Mouse (Mus musculus): Measurements from ENCODE around the gene Stx2.
A peak's percentile ranks its signal among the peaks of the same experiment; 100 is the strongest.

Stx2 gene

GRCm38 (mm10) chr5:129008412-129008826 lies at the start of gene Stx2:
Gene Stx2, minus strand, starts transcription at chr5:129008574.
- no peak for TF ChIP-seq POU5F1 (IDR thresholded peaks at IDR 0.05; ENCODE audit: borderline replicate concordance, low read length)
- no peak for TF ChIP-seq CTCF (conservative IDR thresholded peaks at IDR 0.05; ENCODE audit: low read length)
- TF ChIP-seq NANOG (IDR thresholded peaks at IDR 0.05; ENCODE audit: borderline replicate concordance, low read length) = no peak
- no peaks in the 10 kb centered on the region for H3K9me3 ChIP-seq (ENCODE audit: low read length)
- peaks cover 42% of the 10 kb centered on the region for H3K4me1 ChIP-seq (replicated peaks; ENCODE audit: low read depth, low read length)
- H3K4me3 ChIP-seq (replicated peaks; ENCODE audit: low read length) = peak within 1 kb of the TSS; percentile 88
- H3K36me3 ChIP-seq (ENCODE audit: insufficient read depth, low read length) = peaks cover 19% of the 10 kb centered on the region
- H3K27me3 ChIP-seq (ENCODE audit: insufficient read depth, low read length) = no peaks in the 10 kb centered on the region; the same call in 1 of the 2 replicates

- Histone ChIP-seq H3K27me3 (ENCODE audit: insufficient read depth, low read length) (peaks cover 10% of the 10 kb centered on the region; the same call in 1 of the 2 replicates), H3K4me3 (replicated peaks; ENCODE audit: low read length) (no peak overlapping the region), H3K36me3 (ENCODE audit: insufficient read depth, low read length) (no peaks in the 10 kb centered on the region), H3K4me1 (replicated peaks; ENCODE audit: low read depth, low read length) (peaks cover 23% of the 10 kb centered on the region), H3K9me3 (ENCODE audit: low read length) (peaks cover 5% of the 10 kb centered on the region; the same call in 1 of the 2 replicates)
- TF ChIP-seq NANOG (IDR thresholded peaks at IDR 0.05; ENCODE audit: borderline replicate concordance, low read length) = no peak
- TF ChIP-seq CTCF (conservative IDR thresholded peaks at IDR 0.05; ENCODE audit: low read length) = no peak
- no peak for TF ChIP-seq POU5F1 (IDR thresholded peaks at IDR 0.05; ENCODE audit: borderline replicate concordance, low read length)
Measured at GRCm38 (mm10) chr5:129054675-129055284, 46.4 kb upstream of the Stx2 start.

- Histone ChIP-seq H3K27me3 (ENCODE audit: insufficient read depth, low read length) (peaks cover 11% of the 10 kb centered on the region; the same call in 1 of the 2 replicates), H3K9me3 (ENCODE audit: low read length) (no peaks in the 10 kb centered on the region), H3K4me1 (replicated peaks; ENCODE audit: low read depth, low read length) (peaks cover 15% of the 10 kb centered on the region), H3K4me3 (replicated peaks; ENCODE audit: low read length) (no peak overlapping the region), H3K36me3 (ENCODE audit: insufficient read depth, low read length) (no peaks in the 10 kb centered on the region)
- TF ChIP-seq CTCF (conservative IDR thresholded peaks at IDR 0.05; ENCODE audit: low read length) (no peak), NANOG (IDR thresholded peaks at IDR 0.05; ENCODE audit: borderline replicate concordance, low read length) (no peak), POU5F1 (IDR thresholded peaks at IDR 0.05; ENCODE audit: borderline replicate concordance, low read length) (no peak)
Measured at GRCm38 (mm10) chr5:129052636-129053355, 44.4 kb upstream of the Stx2 start.

GRCm38 (mm10) chr5:129051910-129052309 lies 43.5 kb upstream of the Stx2 start:
- TF ChIP-seq CTCF (conservative IDR thresholded peaks at IDR 0.05; ENCODE audit: low read length) = peak; percentile 40
- TF ChIP-seq NANOG (IDR thresholded peaks at IDR 0.05; ENCODE audit: borderline replicate concordance, low read length) = no peak
- peaks cover 8% of the 10 kb centered on the region; the same call in 1 of the 2 replicates for H3K27me3 ChIP-seq (ENCODE audit: insufficient read depth, low read length)
- H3K36me3 ChIP-seq (ENCODE audit: insufficient read depth, low read length) = no peaks in the 10 kb centered on the region
- no peaks in the 10 kb centered on the region for H3K9me3 ChIP-seq (ENCODE audit: low read length)
- H3K4me1 ChIP-seq (replicated peaks; ENCODE audit: low read depth, low read length) = peaks cover 11% of the 10 kb centered on the region
- H3K4me3 ChIP-seq (replicated peaks; ENCODE audit: low read length) = no peak overlapping the region

- H3K9me3 ChIP-seq (ENCODE audit: low read length) = no peaks in the 10 kb centered on the region
- peaks cover 13% of the 10 kb centered on the region for H3K27me3 ChIP-seq (ENCODE audit: insufficient read depth, low read length)
- peaks cover 11% of the 10 kb centered on the region for H3K4me1 ChIP-seq (replicated peaks; ENCODE audit: low read depth, low read length)
- TF ChIP-seq CTCF (conservative IDR thresholded peaks at IDR 0.05; ENCODE audit: low read length) (no peak), POU5F1 (IDR thresholded peaks at IDR 0.05; ENCODE audit: borderline replicate concordance, low read length) (no peak), NANOG (IDR thresholded peaks at IDR 0.05; ENCODE audit: borderline replicate concordance, low read length) (no peak)
- no peak overlapping the region for H3K4me3 ChIP-seq (replicated peaks; ENCODE audit: low read length)
- no peaks in the 10 kb centered on the region for H3K36me3 ChIP-seq (ENCODE audit: insufficient read depth, low read length)
Measured at GRCm38 (mm10) chr5:129049372-129049771, 41.0 kb upstream of the Stx2 start.

GRCm38 (mm10) chr5:129045641-129046580 lies 37.5 kb upstream of the Stx2 start:
- H3K9me3 ChIP-seq (ENCODE audit: low read length) = no peaks in the 10 kb centered on the region
- no peaks in the 10 kb centered on the region for H3K36me3 ChIP-seq (ENCODE audit: insufficient read depth, low read length)
- no peak overlapping the region for H3K4me3 ChIP-seq (replicated peaks; ENCODE audit: low read length)
- TF ChIP-seq CTCF (conservative IDR thresholded peaks at IDR 0.05; ENCODE audit: low read length) (no peak), NANOG (IDR thresholded peaks at IDR 0.05; ENCODE audit: borderline replicate concordance, low read length) (no peak), POU5F1 (IDR thresholded peaks at IDR 0.05; ENCODE audit: borderline replicate concordance, low read length) (no peak)
- no peaks in the 10 kb centered on the region for H3K4me1 ChIP-seq (replicated peaks; ENCODE audit: low read depth, low read length)
- peaks cover 13% of the 10 kb centered on the region for H3K27me3 ChIP-seq (ENCODE audit: insufficient read depth, low read length)

- H3K36me3 ChIP-seq (ENCODE audit: insufficient read depth, low read length) = no peaks in the 10 kb centered on the region
- TF ChIP-seq CTCF (conservative IDR thresholded peaks at IDR 0.05; ENCODE audit: low read length) (no peak), NANOG (IDR thresholded peaks at IDR 0.05; ENCODE audit: borderline replicate concordance, low read length) (no peak), POU5F1 (IDR thresholded peaks at IDR 0.05; ENCODE audit: borderline replicate concordance, low read length) (no peak)
- H3K27me3 ChIP-seq (ENCODE audit: insufficient read depth, low read length) = no peaks in the 10 kb centered on the region
- no peak overlapping the region for H3K4me3 ChIP-seq (replicated peaks; ENCODE audit: low read length)
- no peaks in the 10 kb centered on the region; the same call in 1 of the 2 replicates for H3K4me1 ChIP-seq (replicated peaks; ENCODE audit: low read depth, low read length)
- H3K9me3 ChIP-seq (ENCODE audit: low read length) = peaks cover 7% of the 10 kb centered on the region; the same call in 1 of the 2 replicates
Measured at GRCm38 (mm10) chr5:129037739-129038138, 29.4 kb upstream of the Stx2 start.

- Histone ChIP-seq H3K36me3 (ENCODE audit: insufficient read depth, low read length) (no peaks in the 10 kb centered on the region), H3K4me3 (replicated peaks; ENCODE audit: low read length) (no peak overlapping the region), H3K27me3 (ENCODE audit: insufficient read depth, low read length) (no peaks in the 10 kb centered on the region), H3K4me1 (replicated peaks; ENCODE audit: low read depth, low read length) (no peaks in the 10 kb centered on the region; the same call in 1 of the 2 replicates), H3K9me3 (ENCODE audit: low read length) (peaks cover 7% of the 10 kb centered on the region; the same call in 1 of the 2 replicates)
- TF ChIP-seq CTCF (conservative IDR thresholded peaks at IDR 0.05; ENCODE audit: low read length) (peak; percentile 75), POU5F1 (IDR thresholded peaks at IDR 0.05; ENCODE audit: borderline replicate concordance, low read length) (no peak)
Measured at GRCm38 (mm10) chr5:129036678-129037077, 28.3 kb upstream of the Stx2 start.
